Mouse (Mus musculus) ES-CJ7 (cell line): ENCODE measurements at regions not wholly inside any gene's neighbourhood (a gene's known extent, or its start where the extent isn't known, plus 50 kb on each side); places are given as distances from the start of the nearest gene placed in this dataset.

Experiments
- DNase-seq: peaks from one replicate; pipeline ENCODE4 v3.0.0; 2011; ENCODE audit warnings: low read depth, low spot score

DNA sequence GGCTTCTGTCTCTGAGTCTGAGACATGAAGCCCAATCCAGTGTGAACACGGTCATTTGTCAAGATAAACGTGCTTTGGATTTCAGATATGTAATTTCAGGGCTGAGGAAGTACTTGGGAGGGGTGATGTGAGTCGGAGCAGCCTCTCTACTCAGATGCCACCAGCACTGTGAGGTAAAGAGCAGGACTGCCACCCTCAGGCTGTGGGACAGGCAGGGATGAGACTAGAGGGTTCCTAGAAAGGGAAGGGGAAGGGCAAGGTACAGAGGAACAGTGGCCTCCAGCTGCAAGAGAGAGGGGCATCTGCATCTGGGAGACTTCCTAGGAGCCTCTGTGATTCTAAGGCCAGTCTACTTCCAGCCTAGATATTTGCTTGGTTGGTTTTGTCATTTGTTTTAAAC is 78.7 kb upstream of the Csrp2 start:
- DNase-seq = no peak

GRCm38 (mm10) chr10:110841670-110842069 is 77.9 kb upstream of the Csrp2 start:
- DNase-seq = no peak

- DNase-seq = peak; percentile 94
These were observed 64.9 kb upstream of the Csrp2 start for GRCm38 (mm10) chr10:110854663-110855163.

- DNase-seq = peak; percentile 95
These were observed 63.8 kb upstream of the Csrp2 start for GRCm38 (mm10) chr10:110855645-110856383.

- DNase-seq = no peak
These were observed 62.1 kb upstream of the Csrp2 start for GRCm38 (mm10) chr10:110857320-110858097.

- no peak for DNase-seq
These were observed 61.6 kb upstream of the Csrp2 start for GRCm38 (mm10) chr10:110858098-110858360.

GRCm38 (mm10) chr10:110858407-110858920 is 61.1 kb upstream of the Csrp2 start:
- no peak for DNase-seq

- no peak for DNase-seq
These were observed 60.3 kb upstream of the Csrp2 start for GRCm38 (mm10) chr10:110859307-110859706.
